Mouse (Mus musculus) lung, adult 2 months (tissue): ENCODE data around the gene Snrk.

ENCODE experiments used
- CTCF ChIP-seq: fragments of 200-500 bp; IDR thresholded peaks from 2 replicates; pipeline ENCODE4 v1.5.1; 2011; ENCODE audit warnings: mild to moderate bottlenecking, low read length, control low read depth; ENCODE audit not compliant: insufficient read depth
- POLR2A ChIP-seq: fragments of 200-500 bp; IDR thresholded peaks from 2 replicates; pipeline ENCODE4 v1.6.1; 2011; ENCODE audit warnings: low read depth, mild to moderate bottlenecking, control low read depth, low read length, borderline replicate concordance; ENCODE audit errors: extremely low read depth

- no peak for TF ChIP-seq CTCF
- TF ChIP-seq POLR2A, result no peak
Observed at GRCm38 (mm10) chr9:122067654-122068053, 49.4 kb upstream of the Snrk start.
